Mouse (Mus musculus): ENCODE measurements around the gene Slc38a3. TPM values are rescaled to one million over a fixed set of nuclear protein-coding genes. Genes with fewer than 3 reads are reported as not detected.

Gene Slc38a3
- polyA plus RNA-seq, 1 experiment from 2014 or later: 12.9 TPM

DNA sequence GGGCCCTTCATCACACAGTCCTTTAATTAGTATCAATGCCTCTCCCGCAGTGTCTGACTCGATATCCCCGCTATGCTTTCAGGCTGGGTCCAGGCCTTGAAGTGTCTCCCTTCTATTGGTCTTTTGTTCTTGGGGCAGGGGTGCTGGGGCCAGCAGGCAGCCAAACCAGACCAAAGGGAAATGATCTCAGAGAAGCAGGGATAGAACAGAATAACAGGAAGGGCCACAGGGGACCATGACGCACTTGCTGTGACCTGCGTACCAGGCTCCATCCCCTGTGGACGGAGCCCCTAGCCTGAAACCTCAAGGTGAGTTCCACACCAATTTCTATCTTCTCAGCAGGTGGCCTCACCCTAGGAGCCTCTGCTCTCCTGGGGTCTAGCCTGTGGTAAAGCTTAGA lies 51.2 kb downstream of the Slc38a3 start:
- H3K9ac ChIP-seq (ENCODE audit: low read depth, low read length): no peak overlapping the region
- H3K4me3 ChIP-seq (replicated peaks; ENCODE audit: low read depth, low read length): no peak overlapping the region
- H3K36me3 ChIP-seq (ENCODE audit: insufficient read depth, low read length): peaks cover 54% of the 10 kb centered on the region
- TF ChIP-seq CTCF (IDR thresholded peaks at IDR 0.05; ENCODE audit: low read depth): no peak
- H3K9me3 ChIP-seq (replicated peaks; ENCODE audit: low read length): no peaks in the 10 kb centered on the region
- WGBS: 84% methylated on average over 6 of the region's 6 CpGs
- DNase-seq (ENCODE audit: low spot score) (no peak), ATAC-seq (replicated peaks; ENCODE audit: low FRiP score, low read depth) (no peak)
- no peaks in the 10 kb centered on the region for H3K27me3 ChIP-seq (ENCODE audit: insufficient read depth, low read length)
- peaks cover 23% of the 10 kb centered on the region; the same call in 1 of the 2 replicates for H3K4me1 ChIP-seq (replicated peaks; ENCODE audit: insufficient read depth, low read length)
- no peak overlapping the region for H3K4me2 ChIP-seq (ENCODE audit: low read length)
- peak overlapping the region; percentile 89 for H3K27ac ChIP-seq

DNA sequence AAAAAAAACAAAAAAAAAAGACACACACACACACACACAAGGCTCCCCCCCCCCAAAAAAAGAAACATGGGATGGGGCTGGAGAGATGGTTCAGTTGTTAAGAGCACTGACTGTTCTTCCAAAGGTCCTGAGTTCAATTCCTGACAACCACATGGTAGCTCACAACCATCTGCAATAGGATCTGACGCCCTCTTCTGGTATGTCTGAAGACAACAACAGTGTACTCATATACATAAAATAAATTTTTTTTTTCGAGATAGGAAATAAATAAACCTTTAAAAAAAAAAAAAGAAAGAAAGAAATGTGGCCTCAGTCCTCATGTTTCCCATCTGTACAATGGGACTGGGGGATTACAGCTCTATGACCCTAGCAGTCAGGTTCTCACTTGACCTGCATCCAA lies 51.9 kb downstream of the Slc38a3 start:
- Histone ChIP-seq H3K9me3 (replicated peaks; ENCODE audit: low read length) (no peaks in the 10 kb centered on the region), H3K27me3 (ENCODE audit: insufficient read depth, low read length) (no peaks in the 10 kb centered on the region), H3K4me3 (replicated peaks; ENCODE audit: low read depth, low read length) (no peak overlapping the region), H3K36me3 (ENCODE audit: insufficient read depth, low read length) (peaks cover 54% of the 10 kb centered on the region), H3K9ac (ENCODE audit: low read depth, low read length) (no peak overlapping the region), H3K4me1 (replicated peaks; ENCODE audit: insufficient read depth, low read length) (peaks cover 23% of the 10 kb centered on the region; the same call in 1 of the 2 replicates), H3K27ac (no peak overlapping the region), H3K4me2 (ENCODE audit: low read length) (no peak overlapping the region)
- WGBS: 89% methylated on average over 2 of the region's 2 CpGs
- TF ChIP-seq CTCF (IDR thresholded peaks at IDR 0.05; ENCODE audit: low read depth): peak; percentile 44
- ATAC-seq (replicated peaks; ENCODE audit: low FRiP score, low read depth) (no peak), DNase-seq (ENCODE audit: low spot score) (no peak)

DNA sequence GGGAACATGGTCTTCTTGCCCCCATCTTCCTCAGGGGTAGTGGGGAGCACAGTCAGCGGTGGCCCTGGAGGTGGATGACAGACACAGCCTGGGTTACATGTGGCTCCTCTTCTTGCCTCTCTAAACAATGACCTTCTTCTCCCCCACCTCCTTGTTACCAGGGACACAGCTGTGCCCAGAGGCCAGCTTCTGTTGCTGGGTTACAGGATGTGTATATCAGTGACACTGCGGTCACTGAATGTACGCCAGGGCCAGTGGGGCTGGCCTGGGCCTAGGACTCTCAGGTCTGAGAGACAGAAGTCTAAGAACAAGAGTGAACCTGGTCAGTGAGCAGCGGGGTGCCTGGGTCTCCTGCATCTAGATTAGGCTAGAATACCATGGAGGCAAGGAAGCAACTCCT lies 54.3 kb downstream of the Slc38a3 start:
- WGBS: 76% methylated on average over 4 of the region's 4 CpGs
- Histone ChIP-seq H3K9me3 (replicated peaks; ENCODE audit: low read length) (no peaks in the 10 kb centered on the region), H3K4me2 (ENCODE audit: low read length) (no peak overlapping the region), H3K27me3 (ENCODE audit: insufficient read depth, low read length) (no peaks in the 10 kb centered on the region), H3K9ac (ENCODE audit: low read depth, low read length) (no peak overlapping the region), H3K27ac (no peak overlapping the region), H3K4me3 (replicated peaks; ENCODE audit: low read depth, low read length) (no peak overlapping the region), H3K36me3 (ENCODE audit: insufficient read depth, low read length) (peaks cover 49% of the 10 kb centered on the region), H3K4me1 (replicated peaks; ENCODE audit: insufficient read depth, low read length) (peaks cover 25% of the 10 kb centered on the region)
- ATAC-seq (replicated peaks; ENCODE audit: low FRiP score, low read depth): no peak
- DNase-seq (ENCODE audit: low spot score): no peak
- TF ChIP-seq CTCF (IDR thresholded peaks at IDR 0.05; ENCODE audit: low read depth): no peak

DNA sequence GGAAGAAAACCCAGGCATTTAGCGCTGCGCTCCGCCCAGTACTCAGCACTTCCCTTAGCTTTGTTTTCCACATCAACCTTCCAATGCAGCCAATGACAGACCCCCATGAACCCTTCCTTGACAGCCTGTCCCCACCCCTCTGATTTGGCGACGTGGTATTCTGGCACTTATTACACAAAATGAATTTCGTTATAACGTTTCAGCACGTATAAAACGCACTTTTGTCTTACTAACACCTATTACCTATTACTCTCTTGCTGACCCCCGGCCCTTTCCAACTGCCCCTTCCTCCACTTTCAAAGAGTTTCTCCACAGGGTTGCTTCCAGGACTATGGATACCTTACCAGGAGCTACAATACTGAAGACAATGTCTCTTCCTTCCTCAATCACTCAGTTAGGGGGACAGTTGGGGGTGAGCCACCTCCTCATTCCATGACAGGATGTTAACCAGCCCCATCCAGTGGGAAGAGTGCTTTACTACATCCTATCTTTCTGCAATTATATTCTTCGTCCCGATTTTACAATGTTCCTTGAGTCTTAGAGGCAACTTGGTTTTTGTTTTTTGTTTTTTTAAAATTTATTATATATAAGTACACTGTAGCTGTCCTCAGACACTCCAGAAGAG lies 56.3 kb downstream of the Slc38a3 start:
- Histone ChIP-seq H3K9me3 (replicated peaks; ENCODE audit: low read length) (no peaks in the 10 kb centered on the region), H3K4me2 (ENCODE audit: low read length) (peak overlapping the region; percentile 56), H3K4me3 (replicated peaks; ENCODE audit: low read depth, low read length) (no peak overlapping the region), H3K9ac (ENCODE audit: low read depth, low read length) (no peak overlapping the region), H3K36me3 (ENCODE audit: insufficient read depth, low read length) (peaks cover 36% of the 10 kb centered on the region), H3K27ac (peak overlapping the region; percentile 85), H3K27me3 (ENCODE audit: insufficient read depth, low read length) (no peaks in the 10 kb centered on the region), H3K4me1 (replicated peaks; ENCODE audit: insufficient read depth, low read length) (peaks cover 24% of the 10 kb centered on the region)
- TF ChIP-seq CTCF (IDR thresholded peaks at IDR 0.05; ENCODE audit: low read depth): no peak; the same call in 1 of the 2 replicates
- peak; percentile 72 for DNase-seq (ENCODE audit: low spot score)
- WGBS: 9% methylated on average over 12 of the region's 12 CpGs
- ATAC-seq (replicated peaks; ENCODE audit: low FRiP score, low read depth): peak; percentile 14; the same call in 1 of the 2 replicates

DNA sequence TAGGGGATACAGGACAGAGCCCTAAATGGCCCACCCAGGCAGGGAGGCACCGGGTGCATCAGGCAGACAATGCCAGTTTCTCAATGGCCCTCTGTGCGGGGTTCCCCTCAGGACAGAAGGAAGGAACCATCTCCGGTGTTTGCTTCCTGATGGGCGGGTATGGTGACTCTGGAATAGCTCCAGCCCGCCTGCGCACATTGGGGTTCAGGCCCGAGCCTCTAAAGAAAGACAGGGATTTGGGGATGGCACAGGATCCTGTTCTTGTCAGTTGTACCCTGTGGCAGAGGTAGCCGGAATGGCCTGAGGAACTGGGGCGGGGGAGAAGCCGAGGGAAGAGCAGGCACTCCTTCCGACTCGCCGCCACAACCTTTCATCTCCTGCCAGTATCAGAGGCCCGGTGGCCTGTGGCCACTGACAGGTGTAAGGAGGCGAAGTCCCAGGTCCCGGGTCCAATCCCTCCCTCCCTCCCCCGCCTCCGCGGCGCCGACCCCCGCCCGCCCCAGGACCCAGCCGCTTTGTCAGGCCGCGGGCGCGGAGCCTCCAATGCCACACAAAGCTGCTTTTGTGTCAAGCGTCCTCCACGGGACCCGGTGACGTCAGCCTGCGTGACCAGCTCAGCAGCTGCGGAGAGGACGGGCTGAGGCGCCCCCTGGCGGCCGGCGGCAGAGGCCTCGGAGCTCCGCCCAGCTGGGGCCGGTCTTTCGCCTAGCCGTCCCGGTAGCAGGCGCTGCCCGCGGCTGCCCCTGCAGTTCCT lies 57.0 kb downstream of the Slc38a3 start:
- peak overlapping the region; percentile 56 for H3K4me2 ChIP-seq (ENCODE audit: low read length)
- H3K27me3 ChIP-seq (ENCODE audit: insufficient read depth, low read length): no peaks in the 10 kb centered on the region
- H3K4me3 ChIP-seq (replicated peaks; ENCODE audit: low read depth, low read length): 0 out of 2 replicates have a peak overlapping the region, but pooled peaks have one; percentile 5
- DNase-seq (ENCODE audit: low spot score): peak; percentile 98
- 4% methylated on average over 42 of the region's 48 CpGs for WGBS
- ATAC-seq (replicated peaks; ENCODE audit: low FRiP score, low read depth): peak; percentile 89
- peak; percentile 99 for TF ChIP-seq CTCF (IDR thresholded peaks at IDR 0.05; ENCODE audit: low read depth)
- no peaks in the 10 kb centered on the region for H3K9me3 ChIP-seq (replicated peaks; ENCODE audit: low read length)
- peaks cover 27% of the 10 kb centered on the region for H3K4me1 ChIP-seq (replicated peaks; ENCODE audit: insufficient read depth, low read length)
- H3K9ac ChIP-seq (ENCODE audit: low read depth, low read length): peak overlapping the region; percentile 50
- H3K36me3 ChIP-seq (ENCODE audit: insufficient read depth, low read length): peaks cover 34% of the 10 kb centered on the region
- peak overlapping the region; percentile 85 for H3K27ac ChIP-seq

DNA sequence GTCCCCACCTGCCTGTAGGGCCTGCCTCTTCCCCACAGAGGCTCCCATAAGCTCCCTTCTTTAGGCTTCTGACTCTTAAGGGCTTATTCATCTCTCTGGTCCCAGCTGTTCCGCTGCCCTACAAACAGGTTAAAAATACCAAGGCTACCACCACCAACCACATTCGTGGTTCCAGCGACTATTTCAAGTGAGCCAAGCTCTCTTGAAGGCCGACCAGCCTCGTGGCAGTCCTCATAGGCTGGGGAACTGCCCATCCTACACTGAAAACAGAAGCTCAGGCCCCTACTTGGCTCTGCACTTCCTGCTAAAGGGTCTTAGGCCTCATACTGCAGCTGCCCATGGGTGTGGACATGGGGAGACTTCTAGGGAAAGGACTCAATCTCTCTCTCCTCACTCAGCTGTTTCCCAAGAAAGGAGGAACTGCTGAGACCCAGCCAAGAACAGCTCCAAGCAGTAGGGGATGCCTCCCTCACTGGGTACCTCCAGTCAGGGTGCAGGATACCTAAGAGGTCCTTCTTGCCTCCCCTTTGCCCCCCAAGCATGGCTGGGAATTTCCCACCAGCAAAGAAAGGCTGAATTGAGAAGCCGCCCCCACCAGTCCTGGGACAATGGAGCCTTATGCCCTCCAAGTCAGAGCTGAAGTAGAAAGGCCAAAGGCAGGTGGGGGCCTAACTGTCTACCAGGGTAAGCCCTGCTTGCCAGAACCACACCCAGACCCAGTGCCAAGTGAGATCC lies 57.7 kb downstream of the Slc38a3 start:
- Histone ChIP-seq H3K27me3 (ENCODE audit: insufficient read depth, low read length) (no peaks in the 10 kb centered on the region), H3K9me3 (replicated peaks; ENCODE audit: low read length) (no peaks in the 10 kb centered on the region), H3K9ac (ENCODE audit: low read depth, low read length) (peak overlapping the region; percentile 50), H3K36me3 (ENCODE audit: insufficient read depth, low read length) (peaks cover 29% of the 10 kb centered on the region), H3K4me3 (replicated peaks; ENCODE audit: low read depth, low read length) (no peak overlapping the region), H3K27ac (peak overlapping the region; percentile 85), H3K4me2 (ENCODE audit: low read length) (peak overlapping the region; percentile 56; the same call in 1 of the 2 replicates), H3K4me1 (replicated peaks; ENCODE audit: insufficient read depth, low read length) (peaks cover 33% of the 10 kb centered on the region)
- no peak for TF ChIP-seq CTCF (IDR thresholded peaks at IDR 0.05; ENCODE audit: low read depth)
- ATAC-seq (replicated peaks; ENCODE audit: low FRiP score, low read depth) (no peak), DNase-seq (ENCODE audit: low spot score) (no peak)
- WGBS: 67% methylated on average over 6 of the region's 6 CpGs

Data from kidney, postnatal 0 days (tissue).